Mouse (Mus musculus): ENCODE data around the gene Spaar. TPM values are rescaled to one million over a fixed set of nuclear protein-coding genes. Genes with fewer than 3 reads are reported as not detected.

The Spaar gene
- polyA plus RNA-seq, 1 experiment from 2014 or later = not detected

- Histone ChIP-seq H3K27ac (no peak overlapping the region), H3K9ac (no peak overlapping the region), H3K9me3 (no peaks in the 10 kb centered on the region), H3K4me3 (no peak overlapping the region), H3K27me3 (peaks cover 3% of the 10 kb centered on the region; the same call in 1 of the 2 replicates), H3K36me3 (no peaks in the 10 kb centered on the region), H3K4me2 (no peak overlapping the region), H3K4me1 (replicated peaks) (peaks cover 4% of the 10 kb centered on the region)
- WGBS = 1% methylated on average over 2 of the region's 2 CpGs
- no peak for ATAC-seq (ENCODE audit: low FRiP score)
Measured at GRCm38 (mm10) chr4:43711821-43712220, 18.0 kb upstream of the Spaar start.

- ATAC-seq (ENCODE audit: low FRiP score) = no peak
- H3K27ac ChIP-seq = no peak overlapping the region
- H3K9me3 ChIP-seq = no peaks in the 10 kb centered on the region
- H3K4me3 ChIP-seq = no peak overlapping the region
- 42% methylated on average over 7 of the region's 7 CpGs for WGBS
- peaks cover 3% of the 10 kb centered on the region; the same call in 1 of the 2 replicates for H3K27me3 ChIP-seq
- peaks cover 4% of the 10 kb centered on the region; the same call in 1 of the 2 replicates for H3K4me1 ChIP-seq (replicated peaks)
- H3K36me3 ChIP-seq = no peaks in the 10 kb centered on the region
- H3K9ac ChIP-seq = no peak overlapping the region
- no peak overlapping the region for H3K4me2 ChIP-seq
Measured at GRCm38 (mm10) chr4:43713652-43714219, 16.1 kb upstream of the Spaar start.

GRCm38 (mm10) chr4:43720491-43721228 lies 9.2 kb upstream of the Spaar start:
- 53% methylated on average over 15 of the region's 16 CpGs for WGBS
- no peak overlapping the region for H3K4me2 ChIP-seq
- H3K9me3 ChIP-seq = no peaks in the 10 kb centered on the region
- no peak overlapping the region for H3K9ac ChIP-seq
- no peaks in the 10 kb centered on the region for H3K27me3 ChIP-seq
- no peaks in the 10 kb centered on the region for H3K36me3 ChIP-seq
- H3K4me1 ChIP-seq (replicated peaks) = 0 out of 2 replicates have a peak, but pooled peaks cover 3% of the 10 kb centered on the region
- ATAC-seq (ENCODE audit: low FRiP score) = no peak
- H3K4me3 ChIP-seq = no peak overlapping the region
- H3K27ac ChIP-seq = no peak overlapping the region

GRCm38 (mm10) chr4:43722191-43722590 lies 7.6 kb upstream of the Spaar start:
- Histone ChIP-seq H3K36me3 (no peaks in the 10 kb centered on the region), H3K4me1 (replicated peaks) (0 out of 2 replicates have a peak, but pooled peaks cover 3% of the 10 kb centered on the region), H3K9ac (no peak overlapping the region), H3K27ac (no peak overlapping the region), H3K9me3 (no peaks in the 10 kb centered on the region), H3K4me3 (no peak overlapping the region), H3K27me3 (no peaks in the 10 kb centered on the region), H3K4me2 (no peak overlapping the region)
- ATAC-seq (ENCODE audit: low FRiP score) = no peak
- 85% methylated on average over 4 of the region's 4 CpGs for WGBS

GRCm38 (mm10) chr4:43724764-43725163 lies 5.1 kb upstream of the Spaar start:
- Histone ChIP-seq H3K27me3 (no peaks in the 10 kb centered on the region), H3K9ac (no peak overlapping the region), H3K27ac (no peak overlapping the region), H3K4me2 (no peak overlapping the region), H3K4me1 (replicated peaks) (0 out of 2 replicates have a peak, but pooled peaks cover 3% of the 10 kb centered on the region), H3K4me3 (no peak overlapping the region), H3K36me3 (no peaks in the 10 kb centered on the region), H3K9me3 (no peaks in the 10 kb centered on the region)
- 41% methylated on average over 1 of the region's 1 CpGs for WGBS
- no peak for ATAC-seq (ENCODE audit: low FRiP score)

GRCm38 (mm10) chr4:43726228-43726993 lies 3.4 kb upstream of the Spaar start:
- Histone ChIP-seq H3K36me3 (no peaks in the 10 kb centered on the region), H3K27ac (no peak overlapping the region), H3K9ac (no peak overlapping the region), H3K27me3 (no peaks in the 10 kb centered on the region), H3K9me3 (no peaks in the 10 kb centered on the region), H3K4me1 (replicated peaks) (no peaks in the 10 kb centered on the region), H3K4me3 (no peak overlapping the region), H3K4me2 (no peak overlapping the region)
- ATAC-seq (ENCODE audit: low FRiP score) = no peak
- 78% methylated on average over 12 of the region's 12 CpGs for WGBS

- Histone ChIP-seq H3K9me3 (no peaks in the 10 kb centered on the region), H3K9ac (no peak within 1 kb of the TSS), H3K36me3 (no peaks in the 10 kb centered on the region), H3K27me3 (no peaks in the 10 kb centered on the region), H3K4me2 (no peak within 1 kb of the TSS), H3K4me1 (replicated peaks) (no peaks in the 10 kb centered on the region), H3K4me3 (no peak within 1 kb of the TSS), H3K27ac (no peak within 1 kb of the TSS)
- no peak for ATAC-seq (ENCODE audit: low FRiP score)
- 60% methylated on average over 3 of the region's 3 CpGs for WGBS
Measured at GRCm38 (mm10) chr4:43726995-43727394, 2.8 kb upstream of the Spaar start, which contains the start of gene Hrct1. TSS of gene Hrct1 (plus strand) at chr4:43727188.

- H3K9ac ChIP-seq = no peak overlapping the region
- no peaks in the 10 kb centered on the region for H3K36me3 ChIP-seq
- H3K4me1 ChIP-seq (replicated peaks) = no peaks in the 10 kb centered on the region
- 76% methylated on average over 7 of the region's 7 CpGs for WGBS
- H3K4me3 ChIP-seq = no peak overlapping the region
- no peak overlapping the region for H3K4me2 ChIP-seq
- H3K27ac ChIP-seq = no peak overlapping the region
- no peaks in the 10 kb centered on the region for H3K9me3 ChIP-seq
- no peaks in the 10 kb centered on the region for H3K27me3 ChIP-seq
- ATAC-seq (ENCODE audit: low FRiP score) = no peak
Measured at GRCm38 (mm10) chr4:43727718-43728575, 1.9 kb upstream of the Spaar start.

- Histone ChIP-seq H3K9me3 (no peaks in the 10 kb centered on the region), H3K27ac (no peak overlapping the region), H3K4me3 (no peak overlapping the region), H3K4me2 (no peak overlapping the region), H3K27me3 (no peaks in the 10 kb centered on the region), H3K9ac (no peak overlapping the region), H3K36me3 (no peaks in the 10 kb centered on the region), H3K4me1 (replicated peaks) (no peaks in the 10 kb centered on the region)
- ATAC-seq (ENCODE audit: low FRiP score) = no peak
- 69% methylated on average over 5 of the region's 5 CpGs for WGBS
Measured at GRCm38 (mm10) chr4:43728576-43728954, 1.3 kb upstream of the Spaar start.

GRCm38 (mm10) chr4:43729126-43729525 lies 708 bp upstream of the Spaar start:
- no peak overlapping the region for H3K27ac ChIP-seq
- no peak overlapping the region for H3K4me3 ChIP-seq
- H3K36me3 ChIP-seq = no peaks in the 10 kb centered on the region
- no peak for ATAC-seq (ENCODE audit: low FRiP score)
- no peak overlapping the region for H3K9ac ChIP-seq
- no peak overlapping the region for H3K4me2 ChIP-seq
- no peaks in the 10 kb centered on the region for H3K27me3 ChIP-seq
- no peaks in the 10 kb centered on the region for H3K9me3 ChIP-seq
- 74% methylated on average over 3 of the region's 3 CpGs for WGBS
- no peaks in the 10 kb centered on the region for H3K4me1 ChIP-seq (replicated peaks)

- 74% methylated on average over 21 of the region's 21 CpGs for WGBS
Measured at GRCm38 (mm10) chr4:43730750-43731297, 990 bp downstream of the Spaar start.

More at GRCm38 (mm10) chr4:43730750-43731297, 990 bp downstream of the Spaar start:
- no peaks in the 10 kb centered on the region for H3K9me3 ChIP-seq
- H3K36me3 ChIP-seq = no peaks in the 10 kb centered on the region
- ATAC-seq (ENCODE audit: low FRiP score) = no peak
- H3K4me2 ChIP-seq = no peak overlapping the region
- no peak overlapping the region for H3K27ac ChIP-seq
- no peaks in the 10 kb centered on the region for H3K4me1 ChIP-seq (replicated peaks)
- H3K4me3 ChIP-seq = no peak overlapping the region
- H3K27me3 ChIP-seq = no peaks in the 10 kb centered on the region
- no peak overlapping the region for H3K9ac ChIP-seq
